Mouse (Mus musculus) intestine, embryonic 16.5 days (tissue): Measurements from ENCODE around the gene Gm10762. TPM values are rescaled to one million over a fixed set of nuclear protein-coding genes. Genes with fewer than 3 reads are reported as not detected.

Experiments
- ATAC-seq: fragments of 200-750 bp; cut with Nextera tagmentation; 2 replicates; pipeline ENCODE4 v1.8.0; 2017; ENCODE audit warnings: moderate TSS enrichment, moderate library complexity
- H3K27ac ChIP-seq: fragments of 300-500 bp; sonication (generic); 2 replicates; pipeline ENCODE4 v1.5.1; 2014; ENCODE audit warnings: mild to moderate bottlenecking, low read length
- H3K27me3 ChIP-seq: fragments of 300-500 bp; sonication (generic); replicated peaks from 2 replicates; pipeline ENCODE4 v1.6.1; 2014; ENCODE audit warnings: low read length, control low read depth, mixed read lengths; ENCODE audit not compliant: control insufficient read depth, insufficient read depth
- H3K36me3 ChIP-seq: fragments of 300-500 bp; sonication (generic); 2 replicates; pipeline ENCODE4 v1.6.1; 2014; ENCODE audit warnings: low read length, control low read depth; ENCODE audit not compliant: control insufficient read depth, insufficient read depth
- H3K4me1 ChIP-seq: fragments of 300-500 bp; sonication (generic); 2 replicates; pipeline ENCODE4 v1.6.1; 2014; ENCODE audit warnings: low read length, control low read depth, mixed read lengths; ENCODE audit not compliant: control insufficient read depth, insufficient read depth
- H3K4me2 ChIP-seq: fragments of 300-500 bp; sonication (generic); 2 replicates; pipeline ENCODE4 v1.6.1; 2014; ENCODE audit warnings: low read depth, low read length, control low read depth
- H3K4me3 ChIP-seq: fragments of 300-500 bp; sonication (generic); 2 replicates; pipeline ENCODE4 v1.5.1; 2014; ENCODE audit warnings: mild to moderate bottlenecking, low read length
- H3K9ac ChIP-seq: fragments of 300-500 bp; sonication (generic); 2 replicates; pipeline ENCODE4 v1.6.1; 2014; ENCODE audit warnings: low read depth, low read length
- H3K9me3 ChIP-seq: fragments of 300-500 bp; sonication (generic); 2 replicates; pipeline ENCODE4 v1.6.1; 2016; ENCODE audit warnings: low read length, control low read depth; ENCODE audit not compliant: control insufficient read depth
- whole genome bisulfite sequencing: fragments of 180-500 bp; shearing (Covaris S2); extraction: QIAGEN DNeasy Blood & Tissue Kit; methylation state at CpG from one replicate; pipeline ENCODE4 v1.1.7; 2014; 5-methylcytosine and 5-hydroxymethylcytosine counted together
- polyA plus RNA-seq: library from polyadenylated mRNA; unstranded; fragments of >200 nt; fragmentation: Nextera tagmentation; extraction: Ambion mirVana; gene quantifications from 2 replicates; pipeline ENCODE4 v1.2.1, GENCODE M21; 2015

The Gm10762 gene
- polyA plus RNA-seq, 1 experiment from 2014 or later = 7.8 TPM

- H3K27me3 ChIP-seq = no peaks in the 10 kb centered on the region
- 15% methylated on average over 6 of the region's 6 CpGs for WGBS
- H3K9ac ChIP-seq = no peak overlapping the region
- ATAC-seq = no peak
- H3K4me2 ChIP-seq = no peak overlapping the region
- no peak overlapping the region for H3K4me3 ChIP-seq
- H3K9me3 ChIP-seq = no peaks in the 10 kb centered on the region
- no peak overlapping the region for H3K27ac ChIP-seq
- H3K36me3 ChIP-seq = no peaks in the 10 kb centered on the region
- peaks cover 4% of the 10 kb centered on the region; the same call in 1 of the 2 replicates for H3K4me1 ChIP-seq
These were observed 1.3 kb downstream of the Gm10762 start for GRCm38 (mm10) chr2:128966236-128966635.

DNA sequence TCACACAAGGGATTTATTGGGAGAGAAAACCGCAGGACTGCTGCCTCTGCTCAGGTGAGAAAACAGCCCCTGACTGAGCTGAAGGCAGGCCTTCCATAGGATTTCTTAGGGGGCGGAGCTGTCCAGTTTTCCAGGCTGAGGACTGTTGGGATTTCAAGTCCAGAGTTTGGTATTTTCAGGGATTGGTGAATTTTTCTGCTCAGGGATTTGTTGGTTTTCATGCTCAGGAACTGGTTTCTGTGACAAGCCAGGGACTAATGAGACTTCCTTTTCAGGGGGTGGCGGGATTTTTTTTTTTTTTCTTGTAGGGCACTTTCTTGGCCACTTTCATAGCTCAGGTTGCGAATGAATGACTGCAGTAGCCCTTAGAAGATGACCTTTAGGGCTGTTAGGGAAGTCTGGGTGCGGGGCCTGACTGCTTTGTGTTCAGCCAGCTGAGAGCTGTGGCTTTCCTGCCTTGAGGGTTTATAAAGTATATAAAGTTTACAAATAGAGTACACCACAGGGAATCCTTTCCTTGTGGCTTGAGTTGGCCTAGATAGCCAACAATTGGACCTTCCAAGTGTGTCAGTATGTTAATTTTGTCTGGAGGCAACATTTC, 1.9 kb downstream of the Gm10762 start:
- H3K4me2 ChIP-seq = 0 out of 2 replicates have a peak overlapping the region, but pooled peaks have one; percentile 2
- H3K27ac ChIP-seq = peak overlapping the region; percentile 49
- H3K9me3 ChIP-seq = no peaks in the 10 kb centered on the region
- H3K9ac ChIP-seq = no peak overlapping the region
- peaks cover 4% of the 10 kb centered on the region; the same call in 1 of the 2 replicates for H3K4me1 ChIP-seq
- H3K4me3 ChIP-seq = no peak overlapping the region
- ATAC-seq = no peak
- WGBS = 66% methylated on average over 5 of the region's 5 CpGs
- no peaks in the 10 kb centered on the region for H3K27me3 ChIP-seq
- H3K36me3 ChIP-seq = no peaks in the 10 kb centered on the region

DNA sequence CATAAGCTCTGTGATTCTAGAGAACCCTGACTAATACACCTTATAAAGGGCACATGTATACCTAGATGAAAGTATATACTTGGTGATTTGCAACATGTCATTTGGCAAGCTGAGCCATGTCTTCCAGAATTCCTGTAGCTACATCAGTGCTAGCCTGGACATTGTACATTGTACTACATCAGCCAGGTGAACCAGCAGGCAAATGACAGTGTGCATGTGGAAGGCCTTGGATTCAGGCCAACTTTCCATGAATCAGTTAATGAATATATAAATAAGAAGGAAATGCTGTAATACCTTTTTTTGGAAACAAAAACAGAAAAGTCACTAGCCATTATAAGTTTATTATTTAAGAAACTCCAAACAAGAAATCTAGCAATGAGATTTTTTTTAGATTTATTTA, 13.3 kb downstream of the Gm10762 start:
- Histone ChIP-seq H3K9ac (no peak overlapping the region), H3K4me1 (no peaks in the 10 kb centered on the region), H3K9me3 (no peaks in the 10 kb centered on the region), H3K27ac (no peak overlapping the region), H3K27me3 (no peaks in the 10 kb centered on the region), H3K4me3 (no peak overlapping the region), H3K36me3 (no peaks in the 10 kb centered on the region), H3K4me2 (no peak overlapping the region)
- no peak for ATAC-seq

DNA sequence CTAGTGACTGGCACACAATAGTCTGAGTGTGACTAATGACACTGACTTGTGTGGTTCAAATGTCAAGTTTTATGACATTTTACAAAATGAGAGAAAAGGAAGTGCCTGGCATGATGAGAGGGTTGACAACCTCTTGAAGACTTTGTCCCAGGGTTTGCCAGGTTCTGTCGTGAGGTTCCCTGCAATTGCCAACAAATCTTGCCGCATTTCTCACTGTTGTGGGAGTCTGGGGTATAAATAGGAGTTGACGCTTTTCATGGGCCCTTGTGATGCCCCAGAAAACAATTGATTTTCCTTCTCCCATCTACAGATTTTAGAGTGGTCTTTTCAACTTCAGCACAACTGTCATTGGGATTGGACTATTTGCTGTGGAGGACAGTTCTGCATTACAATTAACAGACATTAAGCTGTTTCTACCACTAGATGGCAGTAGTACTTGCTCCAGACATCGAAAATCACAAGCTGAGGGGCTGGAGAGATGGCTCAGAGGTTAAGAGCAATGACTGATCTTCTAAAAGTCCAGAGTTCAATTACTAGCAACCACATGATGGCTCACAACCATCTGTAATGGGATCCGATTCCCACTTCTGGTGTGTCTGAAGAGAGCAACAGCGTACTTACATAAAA, 19.4 kb downstream of the Gm10762 start:
- no peak overlapping the region for H3K9ac ChIP-seq
- H3K4me3 ChIP-seq = no peak overlapping the region
- no peaks in the 10 kb centered on the region for H3K27me3 ChIP-seq
- no peak overlapping the region for H3K4me2 ChIP-seq
- peaks cover under 1% of the 10 kb centered on the region; the same call in 1 of the 2 replicates for H3K4me1 ChIP-seq
- 35% methylated on average over 6 of the region's 6 CpGs for WGBS
- H3K27ac ChIP-seq = no peak overlapping the region
- peak; percentile 10; the same call in 1 of the 2 replicates for ATAC-seq
- no peaks in the 10 kb centered on the region for H3K36me3 ChIP-seq
- no peaks in the 10 kb centered on the region for H3K9me3 ChIP-seq

DNA sequence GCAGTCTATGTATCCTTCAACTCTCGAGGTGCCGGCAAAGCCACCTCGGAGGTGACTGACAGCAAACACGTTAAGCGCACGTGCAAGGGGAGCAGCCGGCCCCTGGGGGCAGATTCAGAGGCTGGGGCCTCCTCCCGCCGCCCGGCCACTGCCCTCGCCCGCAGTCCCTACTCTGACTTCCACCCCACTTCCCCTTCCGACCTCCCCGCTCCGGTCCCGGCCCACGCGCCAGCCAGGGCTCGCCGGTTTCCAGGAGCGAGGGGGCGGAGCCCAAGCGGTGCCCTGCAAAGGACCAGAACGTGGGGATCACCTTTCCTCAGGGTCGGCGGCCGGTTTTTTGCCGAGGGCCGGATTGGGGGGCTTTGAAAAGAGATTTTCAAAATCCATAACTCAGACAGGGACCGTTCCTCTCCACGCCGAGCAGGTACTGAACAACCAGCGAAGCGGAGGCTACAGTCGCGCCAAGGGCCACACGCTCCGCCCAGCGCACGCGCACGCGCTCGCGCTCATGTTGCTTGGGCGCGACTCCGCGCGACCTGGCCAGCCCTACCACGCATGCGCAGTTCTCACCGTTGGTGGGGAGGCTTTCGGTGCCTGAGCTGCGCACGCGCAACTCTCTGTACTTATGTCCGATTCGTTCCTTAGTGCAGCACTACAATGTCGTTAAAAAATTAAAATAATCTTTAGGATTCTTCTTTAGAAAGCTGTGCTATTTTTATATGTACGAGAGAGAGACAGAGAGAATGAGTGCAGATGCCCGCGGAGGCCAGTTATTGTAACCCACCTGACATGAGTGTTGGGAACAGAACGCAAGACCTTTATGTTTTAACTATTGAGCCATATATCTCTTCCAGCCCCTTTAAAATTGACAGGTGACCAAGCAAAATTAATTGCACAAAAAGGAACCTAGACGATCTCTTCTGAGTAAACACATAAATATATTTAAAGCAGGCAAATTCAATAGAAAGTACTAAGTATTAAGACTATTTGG, 23.7 kb downstream of the Gm10762 start, which contains the start of gene Zc3h8:
Gene Zc3h8 (minus strand): TSS at position 540 of the 991 bp plus-strand sequence.
- no peaks in the 10 kb centered on the region for H3K9me3 ChIP-seq
- no peaks in the 10 kb centered on the region for H3K27me3 ChIP-seq
- ATAC-seq = peak; percentile 96
- H3K4me2 ChIP-seq = peak within 1 kb of the TSS; percentile 73
- peaks cover 4% of the 10 kb centered on the region; the same call in 1 of the 2 replicates for H3K4me1 ChIP-seq
- peak within 1 kb of the TSS; percentile 77 for H3K27ac ChIP-seq
- H3K9ac ChIP-seq = peak within 1 kb of the TSS; percentile 84
- no peaks in the 10 kb centered on the region for H3K36me3 ChIP-seq
- 1% methylated on average over 65 of the region's 65 CpGs for WGBS
- peak within 1 kb of the TSS; percentile 82 for H3K4me3 ChIP-seq

- Histone ChIP-seq H3K36me3 (no peaks in the 10 kb centered on the region), H3K4me1 (no peaks in the 10 kb centered on the region), H3K27ac (no peak overlapping the region), H3K9me3 (no peaks in the 10 kb centered on the region), H3K9ac (no peak overlapping the region), H3K4me2 (no peak overlapping the region), H3K4me3 (no peak overlapping the region), H3K27me3 (no peaks in the 10 kb centered on the region)
- 89% methylated on average over 3 of the region's 3 CpGs for WGBS
- no peak for ATAC-seq
These were observed 31.3 kb downstream of the Gm10762 start for GRCm38 (mm10) chr2:128936256-128936655.

- Histone ChIP-seq H3K36me3 (no peaks in the 10 kb centered on the region), H3K4me2 (no peak overlapping the region), H3K4me1 (no peaks in the 10 kb centered on the region), H3K27me3 (no peaks in the 10 kb centered on the region), H3K27ac (no peak overlapping the region), H3K9me3 (no peaks in the 10 kb centered on the region), H3K4me3 (no peak overlapping the region), H3K9ac (no peak overlapping the region)
- ATAC-seq = peak; percentile 76
These were observed 36.8 kb downstream of the Gm10762 start for GRCm38 (mm10) chr2:128930704-128931103.

- no peak overlapping the region for H3K27ac ChIP-seq
- no peak overlapping the region for H3K4me2 ChIP-seq
- no peaks in the 10 kb centered on the region for H3K27me3 ChIP-seq
- no peaks in the 10 kb centered on the region for H3K36me3 ChIP-seq
- no peak overlapping the region for H3K9ac ChIP-seq
- no peak for ATAC-seq
- H3K4me1 ChIP-seq = no peaks in the 10 kb centered on the region
- H3K9me3 ChIP-seq = no peaks in the 10 kb centered on the region
- H3K4me3 ChIP-seq = no peak overlapping the region
- 88% methylated on average over 3 of the region's 3 CpGs for WGBS
These were observed 39.1 kb downstream of the Gm10762 start for GRCm38 (mm10) chr2:128928446-128928845.

GRCm38 (mm10) chr2:128924799-128925198, 42.7 kb downstream of the Gm10762 start:
- 90% methylated on average over 4 of the region's 4 CpGs for WGBS
- Histone ChIP-seq H3K4me3 (no peak overlapping the region), H3K27me3 (no peaks in the 10 kb centered on the region), H3K36me3 (no peaks in the 10 kb centered on the region), H3K4me2 (no peak overlapping the region), H3K9me3 (no peaks in the 10 kb centered on the region), H3K4me1 (no peaks in the 10 kb centered on the region), H3K27ac (no peak overlapping the region), H3K9ac (no peak overlapping the region)
- no peak for ATAC-seq
